Mouse (Mus musculus) kidney, embryonic 14.5 days (tissue): ENCODE data around the gene Atrnl1. TPM values are rescaled to one million over a fixed set of nuclear protein-coding genes. Genes with fewer than 3 reads are reported as not detected.

Experiments
- ATAC-seq: fragments of 200-750 bp; cut with Nextera tagmentation; 2 replicates; pipeline ENCODE4 v1.8.0; 2017; ENCODE audit warnings: moderate number of reproducible peaks, mild to moderate bottlenecking, moderate TSS enrichment, moderate library complexity; ENCODE audit not compliant: low FRiP score, low TSS enrichment
- H3K27ac ChIP-seq: fragments of 300-500 bp; sonication (generic); 2 replicates; pipeline ENCODE4 v1.5.1; 2014; ENCODE audit warnings: low read depth, mild to moderate bottlenecking, low read length, moderate library complexity, mixed read lengths
- H3K27me3 ChIP-seq: fragments of 300-500 bp; sonication (generic); 2 replicates; pipeline ENCODE4 v1.6.1; 2014; ENCODE audit warnings: mild to moderate bottlenecking, low read length; ENCODE audit not compliant: control insufficient read depth, insufficient read depth
- H3K36me3 ChIP-seq: fragments of 300-500 bp; sonication (generic); 2 replicates; pipeline ENCODE4 v1.6.1; 2014; ENCODE audit warnings: low read length, mixed read lengths; ENCODE audit not compliant: control insufficient read depth, insufficient read depth
- H3K4me1 ChIP-seq: fragments of 300-500 bp; sonication (generic); 2 replicates; pipeline ENCODE4 v1.6.1; 2014; ENCODE audit warnings: low read length, mixed read lengths; ENCODE audit not compliant: control insufficient read depth, insufficient read depth
- H3K4me2 ChIP-seq: fragments of 300-500 bp; sonication (generic); replicated peaks from 2 replicates; pipeline ENCODE4 v1.6.1; 2014; ENCODE audit warnings: low read depth, mild to moderate bottlenecking, low read length
- H3K4me3 ChIP-seq: fragments of 300-500 bp; sonication (generic); 2 replicates; pipeline ENCODE4 v1.5.1; 2014; ENCODE audit warnings: mild to moderate bottlenecking, low read length
- H3K9ac ChIP-seq: fragments of 300-500 bp; sonication (generic); 2 replicates; pipeline ENCODE4 v1.6.1; 2014; ENCODE audit warnings: low read depth, mild to moderate bottlenecking, low read length, moderate library complexity
- H3K9me3 ChIP-seq: fragments of 300-500 bp; sonication (generic); 2 replicates; pipeline ENCODE4 v1.6.1; 2016; ENCODE audit warnings: low read length; ENCODE audit not compliant: control insufficient read depth
- WGBS: fragments of 180-500 bp; shearing (Covaris S2); extraction: QIAGEN DNeasy Blood & Tissue Kit; methylation state at CpG from one replicate; pipeline ENCODE4 v1.1.7; 2014; 5-methylcytosine and 5-hydroxymethylcytosine counted together
- polyA plus RNA-seq: library from polyadenylated mRNA; unstranded; fragments of >200 nt; fragmentation: Nextera tagmentation; extraction: Ambion mirVana; gene quantifications from 2 replicates; pipeline ENCODE4 v1.2.1, GENCODE M21; 2014

The Atrnl1 gene
- polyA plus RNA-seq, 1 experiment from 2014 or later: 10.5 TPM

DNA sequence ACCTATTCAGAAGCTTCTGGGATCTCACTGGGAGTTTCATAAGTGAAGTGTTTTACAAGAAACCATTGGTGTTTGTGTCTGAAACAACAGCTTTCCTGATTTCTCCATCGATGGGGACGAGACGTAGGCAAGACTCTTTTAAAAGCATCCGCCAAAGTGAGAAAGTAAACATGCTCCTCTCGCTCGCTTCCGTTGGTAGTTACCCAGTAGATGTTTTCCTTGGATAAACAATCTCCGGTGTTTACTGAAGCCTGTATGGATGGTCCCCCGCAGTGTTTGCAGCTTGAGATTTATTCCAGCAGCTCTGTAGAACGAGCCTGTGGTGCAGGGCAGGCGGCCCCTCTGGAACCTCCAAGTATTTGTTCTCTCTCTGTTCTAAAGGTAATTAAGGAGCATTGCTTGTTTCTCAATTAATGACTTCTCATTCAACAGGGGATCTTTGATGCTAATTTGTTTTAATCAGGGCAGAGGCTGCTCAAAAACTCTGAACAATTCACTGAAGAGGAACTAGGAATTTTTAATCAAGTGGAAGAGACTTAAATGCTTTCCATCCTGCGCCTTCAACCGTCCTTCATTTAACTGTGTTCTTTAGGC lies 529.5 kb downstream of the Atrnl1 start:
- no peaks in the 10 kb centered on the region for H3K9me3 ChIP-seq
- no peaks in the 10 kb centered on the region for H3K4me1 ChIP-seq
- H3K27me3 ChIP-seq: no peaks in the 10 kb centered on the region
- no peak overlapping the region; the same call in 1 of the 2 replicates for H3K4me2 ChIP-seq
- no peak overlapping the region; the same call in 1 of the 2 replicates for H3K4me3 ChIP-seq
- H3K27ac ChIP-seq: no peak overlapping the region
- 21% methylated on average over 13 of the region's 13 CpGs for WGBS
- H3K36me3 ChIP-seq: no peaks in the 10 kb centered on the region
- no peak overlapping the region for H3K9ac ChIP-seq
- ATAC-seq: no peak

DNA sequence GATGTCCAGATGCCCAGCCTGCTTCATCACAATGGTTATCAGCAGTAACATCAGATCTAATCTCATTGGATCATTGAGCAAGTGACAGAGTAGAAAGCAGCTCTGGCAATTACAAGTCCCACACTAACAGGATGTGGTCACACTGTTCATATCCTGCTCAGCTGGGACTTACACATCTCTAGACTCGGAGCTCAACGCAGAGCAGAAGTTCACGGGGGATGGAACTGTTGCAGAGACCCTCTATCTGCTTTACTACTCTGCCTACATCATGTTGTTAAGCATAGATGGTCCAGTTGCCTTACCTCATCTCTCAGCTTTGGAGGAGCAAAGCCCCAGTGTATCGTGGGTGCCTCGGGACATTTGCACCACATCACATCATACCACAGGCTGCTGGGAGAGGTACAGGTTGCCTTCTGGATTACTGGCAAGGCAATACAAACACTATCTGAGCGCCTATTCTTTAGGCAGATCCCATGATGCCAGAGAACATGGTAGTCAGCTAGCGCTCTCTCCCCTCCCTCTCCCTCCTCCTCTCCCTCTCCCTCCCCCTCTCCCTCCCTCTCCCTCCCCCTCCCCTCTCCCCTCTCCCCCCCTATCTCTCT lies 533.1 kb downstream of the Atrnl1 start:
- 93% methylated on average over 7 of the region's 7 CpGs for WGBS

GRCm38 (mm10) chr19:58145521-58145920 lies 534.7 kb downstream of the Atrnl1 start:
- no peak for ATAC-seq
- H3K36me3 ChIP-seq: no peaks in the 10 kb centered on the region
- no peak overlapping the region for H3K4me2 ChIP-seq
- H3K9ac ChIP-seq: no peak overlapping the region
- no peaks in the 10 kb centered on the region for H3K9me3 ChIP-seq
- 76% methylated on average over 9 of the region's 9 CpGs for WGBS
- no peaks in the 10 kb centered on the region for H3K27me3 ChIP-seq
- no peaks in the 10 kb centered on the region for H3K4me1 ChIP-seq
- H3K27ac ChIP-seq: no peak overlapping the region
- no peak overlapping the region for H3K4me3 ChIP-seq

More for the DNA sequence above, 533.1 kb downstream of the Atrnl1 start:
- Histone ChIP-seq H3K4me3 (no peak overlapping the region), H3K9ac (no peak overlapping the region), H3K36me3 (no peaks in the 10 kb centered on the region), H3K4me1 (no peaks in the 10 kb centered on the region), H3K4me2 (no peak overlapping the region), H3K27ac (no peak overlapping the region), H3K9me3 (no peaks in the 10 kb centered on the region), H3K27me3 (no peaks in the 10 kb centered on the region)
- ATAC-seq: no peak

GRCm38 (mm10) chr19:58151257-58151656 lies 540.4 kb downstream of the Atrnl1 start:
- Histone ChIP-seq H3K4me2 (no peak overlapping the region), H3K4me3 (no peak overlapping the region), H3K9ac (no peak overlapping the region), H3K36me3 (no peaks in the 10 kb centered on the region), H3K27ac (no peak overlapping the region), H3K4me1 (no peaks in the 10 kb centered on the region), H3K27me3 (no peaks in the 10 kb centered on the region), H3K9me3 (no peaks in the 10 kb centered on the region)
- 92% methylated on average over 7 of the region's 7 CpGs for WGBS
- no peak for ATAC-seq

GRCm38 (mm10) chr19:58161569-58161968 lies 550.7 kb downstream of the Atrnl1 start:
- Histone ChIP-seq H3K4me3 (no peak overlapping the region), H3K27me3 (0 out of 2 replicates have a peak, but pooled peaks cover 4% of the 10 kb centered on the region), H3K27ac (no peak overlapping the region), H3K4me2 (no peak overlapping the region), H3K36me3 (no peaks in the 10 kb centered on the region), H3K9ac (no peak overlapping the region), H3K9me3 (peaks cover 3% of the 10 kb centered on the region; the same call in 1 of the 2 replicates), H3K4me1 (0 out of 2 replicates have a peak, but pooled peaks cover 6% of the 10 kb centered on the region)
- WGBS: 91% methylated on average over 9 of the region's 9 CpGs
- no peak for ATAC-seq

DNA sequence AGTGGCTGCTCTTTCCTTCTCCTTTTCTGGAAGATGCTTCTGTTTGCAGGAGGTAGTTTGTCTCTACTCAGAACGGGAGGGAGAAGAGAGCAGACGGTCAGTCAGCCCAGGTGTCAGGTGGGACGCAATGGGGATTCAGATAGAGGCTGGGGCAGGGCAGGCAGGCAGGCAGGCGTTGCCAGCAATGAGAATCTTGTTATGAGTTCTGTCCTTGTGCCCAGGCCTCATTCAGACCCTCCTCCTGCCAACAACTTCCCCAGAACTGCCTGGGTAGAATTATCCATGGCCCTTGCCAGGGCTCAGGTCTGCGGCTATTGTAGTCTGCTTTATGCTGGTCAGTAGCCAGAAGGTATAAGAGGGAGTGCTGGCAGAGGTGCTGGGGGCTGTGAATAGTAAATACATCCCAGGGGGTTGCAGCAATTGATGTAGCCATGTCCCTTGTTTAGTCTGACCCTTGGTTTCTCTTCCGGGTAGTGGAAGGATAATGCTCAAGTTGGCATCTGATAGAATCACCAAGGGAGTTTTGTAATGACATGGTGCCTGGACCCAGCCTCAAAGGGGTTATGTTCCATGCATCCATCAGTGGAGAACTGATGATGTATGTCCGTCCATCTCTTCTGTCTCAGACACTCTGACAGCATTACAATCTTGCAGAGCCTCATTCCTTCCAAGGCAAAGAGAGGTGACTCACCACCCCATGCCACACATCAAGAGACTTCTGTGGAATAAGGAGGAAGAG lies 554.2 kb downstream of the Atrnl1 start:
- Histone ChIP-seq H3K27me3 (0 out of 2 replicates have a peak, but pooled peaks cover 4% of the 10 kb centered on the region), H3K36me3 (no peaks in the 10 kb centered on the region), H3K4me1 (0 out of 2 replicates have a peak, but pooled peaks cover 6% of the 10 kb centered on the region), H3K27ac (no peak overlapping the region), H3K9ac (no peak overlapping the region), H3K4me2 (no peak overlapping the region), H3K4me3 (no peak overlapping the region), H3K9me3 (peaks cover 3% of the 10 kb centered on the region; the same call in 1 of the 2 replicates)
- WGBS: 81% methylated on average over 7 of the region's 7 CpGs
- ATAC-seq: no peak

- Histone ChIP-seq H3K9me3 (peaks cover 3% of the 10 kb centered on the region; the same call in 1 of the 2 replicates), H3K9ac (no peak overlapping the region), H3K4me1 (0 out of 2 replicates have a peak, but pooled peaks cover 6% of the 10 kb centered on the region), H3K4me3 (no peak overlapping the region), H3K27ac (no peak overlapping the region), H3K4me2 (no peak overlapping the region), H3K27me3 (0 out of 2 replicates have a peak, but pooled peaks cover 4% of the 10 kb centered on the region), H3K36me3 (no peaks in the 10 kb centered on the region)
- no peak for ATAC-seq
- 50% methylated on average over 9 of the region's 9 CpGs for WGBS
Measured at GRCm38 (mm10) chr19:58165635-58166015, 554.8 kb downstream of the Atrnl1 start.

GRCm38 (mm10) chr19:58166147-58166546 lies 555.3 kb downstream of the Atrnl1 start:
- H3K27me3 ChIP-seq: 0 out of 2 replicates have a peak, but pooled peaks cover 4% of the 10 kb centered on the region
- no peak overlapping the region for H3K27ac ChIP-seq
- ATAC-seq: no peak
- 0 out of 2 replicates have a peak, but pooled peaks cover 6% of the 10 kb centered on the region for H3K4me1 ChIP-seq
- H3K4me3 ChIP-seq: no peak overlapping the region
- no peaks in the 10 kb centered on the region for H3K36me3 ChIP-seq
- H3K4me2 ChIP-seq: no peak overlapping the region
- 69% methylated on average over 6 of the region's 6 CpGs for WGBS
- peaks cover 3% of the 10 kb centered on the region; the same call in 1 of the 2 replicates for H3K9me3 ChIP-seq
- no peak overlapping the region for H3K9ac ChIP-seq
